In genomic region chrX:37022690-37023089, GRCm38 (mm10) we compare ENCODE assay signal across 7 mouse cellular contexts. TPM values are rescaled to one million over a fixed set of nuclear protein-coding genes. Genes with fewer than 3 reads are reported as not detected.
DNase-seq lines count a peak whose midpoint lies in the region; ATAC-seq and TF ChIP-seq lines count a peak whose summit lies in the region.

No protein-coding gene starts in this region.

- H3K4me3 ChIP-seq in ES-E14 (ENCODE audit: insufficient read depth in 1 of 2, low read depth in 1 of 2, low read length in 2 of 2, poor library complexity in 1 of 2, severe bottlenecking in 1 of 2): no peak overlapping the region
- no peak overlapping the region for H3K4me3 ChIP-seq in lung, postnatal 0 days (ENCODE audit: low read depth, low read length)

- WGBS in lung, postnatal 0 days: 11% methylated on average over 3 of the region's 3 CpGs

- no peak overlapping the region for H3K27ac ChIP-seq in ES-E14 (ENCODE audit: insufficient read depth, low read depth, low read length, poor library complexity, severe bottlenecking)
- no peak overlapping the region for H3K27ac ChIP-seq in lung, postnatal 0 days (ENCODE audit: low read length)

- H3K27me3 ChIP-seq in lung, postnatal 0 days (replicated peaks; ENCODE audit: insufficient read depth, low read length): no peaks in the 10 kb centered on the region

- TF ChIP-seq CTCF in lung, postnatal 0 days (IDR thresholded peaks at IDR 0.05): peak; percentile 77

- H3K4me1 ChIP-seq in ES-E14 (ENCODE audit: control insufficient read depth in 2 of 2, insufficient read depth in 2 of 2, low read length in 2 of 2, poor library complexity in 1 of 2): no peaks in the 10 kb centered on the region
- H3K4me1 ChIP-seq in lung, postnatal 0 days (ENCODE audit: insufficient read depth, low read depth, low read length): no peaks in the 10 kb centered on the region

- TF ChIP-seq EP300 in lung, postnatal 0 days (IDR thresholded peaks at IDR 0.05): no peak

- peak; percentile 62; the same call in 1 of the 2 replicates for ATAC-seq in frontal cortex, adult (ENCODE audit: low TSS enrichment)
- no peak for ATAC-seq in lung, postnatal 0 days

- H3K9ac ChIP-seq in ES-E14 (ENCODE audit: insufficient read depth, low read depth, low read length, poor library complexity, severe bottlenecking): no peak overlapping the region
- no peak overlapping the region for H3K9ac ChIP-seq in lung, postnatal 0 days (replicated peaks; ENCODE audit: low read depth)

- no peaks in the 10 kb centered on the region for H3K9me3 ChIP-seq in ES-E14 (ENCODE audit: control insufficient read depth, insufficient read depth, low read depth, low read length)
- no peaks in the 10 kb centered on the region for H3K9me3 ChIP-seq in lung, postnatal 0 days (ENCODE audit: low read length)

- DNase-seq in CD4-positive, CD25-positive, alpha-beta regulatory T cell, adult 2 months (ENCODE audit: low read depth, low spot score): peak; percentile 80
- DNase-seq in ES-E14 (ENCODE audit: low read depth, low spot score): peak; percentile 44
- DNase-seq in c-Kit-positive CD71-positive TER-119-positive erythroid progenitor cells, embryonic 14.5 days (ENCODE audit: low spot score): peak; percentile 41
- DNase-seq in layer of hippocampus, adult 18-20 months (ENCODE audit: low spot score in 2 of 2): peak; percentile 19 to 68
- peak; percentile 32 for DNase-seq in lung, postnatal 0 days (ENCODE audit: low spot score)
- DNase-seq in spleen, adult 12 weeks (ENCODE audit: low spot score): peak; percentile 23

- H3K4me2 ChIP-seq in lung, postnatal 0 days (replicated peaks; ENCODE audit: low read depth, low read length): no peak overlapping the region

- in situ Hi-C loops in ES-E14 (cut with MboI; ENCODE audit: low sequenced_read_pairs in 2 of 2, unreplicated experiment in 2 of 2): loop anchor here in 1 of 2 experiments (25.0 kb wide), 1 partner anchor 485 kb away; no protein-coding TSS in a partner anchor

- no peaks in the 10 kb centered on the region for H3K36me3 ChIP-seq in ES-E14 (ENCODE audit: control insufficient read depth, insufficient read depth, low read length, poor library complexity, severe bottlenecking)
- H3K36me3 ChIP-seq in lung, postnatal 0 days (ENCODE audit: insufficient read depth, low read length): no peaks in the 10 kb centered on the region

TF ChIP-seq in ES-E14, 5 proteins besides CTCF, POLR2A, EP300 and RAD21:
- TF ChIP-seq ZNF384 (IDR thresholded peaks at IDR 0.05; ENCODE audit: low read depth, low read length) (no peak), MAFK (IDR thresholded peaks at IDR 0.05; ENCODE audit: insufficient read depth, low read depth, low read length) (no peak), ZC3H11A (IDR thresholded peaks at IDR 0.05; ENCODE audit: borderline replicate concordance, low read depth, low read length) (no peak), HCFC1 (IDR thresholded peaks at IDR 0.05; ENCODE audit: borderline replicate concordance, insufficient read depth, low read length) (no peak), CHD2 (IDR thresholded peaks at IDR 0.05; ENCODE audit: low read depth, low read length) (no peak)

RNA-seq across cellular contexts. Expression of gene Sowahd, which starts 26.0 kb away (rescaled TPM):
- total RNA-seq in ES-E14 (2012; rRNA removed): not detected in 2 replicates
- total RNA-seq in layer of hippocampus, adult 18-20 months (2021): not detected
- not detected in 2 replicates for polyA plus RNA-seq in lung, postnatal 0 days (2015; fragmentation: Nextera tagmentation; extraction: Ambion mirVana)

RNA-seq across cellular contexts. Expression of gene Sept6, which starts 31.1 kb away (rescaled TPM):
- 6.4 TPM in 2 replicates for total RNA-seq in ES-E14 (2012; rRNA removed)
- total RNA-seq in layer of hippocampus, adult 18-20 months (2021): 10 to 100 TPM; 47.6 to 48.4 TPM
- 4.8 and 6.4 TPM in 2 replicates for polyA plus RNA-seq in lung, postnatal 0 days (2015; fragmentation: Nextera tagmentation; extraction: Ambion mirVana)

Comparison
In these comparisons a context has a peak if more than half of its experiments do, and no peak if none do; other contexts are left out.
1. DNase-seq: peak in every context shown above with its lines; median percentile 80 in CD4-positive, CD25-positive, alpha-beta regulatory T cell, adult 2 months; 44 in ES-E14; 44 in layer of hippocampus, adult 18-20 months; 41 in c-Kit-positive CD71-positive TER-119-positive erythroid progenitor cells, embryonic 14.5 days; 32 in lung, postnatal 0 days; 23 in spleen, adult 12 weeks.